Mouse (Mus musculus) 3134 (cell line): Measurements from ENCODE around the gene Ackr4.

Experiments used
- DNase-seq: peaks from one replicate; pipeline ENCODE4 v3.0.0-alpha.2; 2011; ENCODE audit warnings: low spot score; ENCODE audit not compliant: insufficient read length; ENCODE audit errors: extremely low read depth

Gene Ackr4

DNA sequence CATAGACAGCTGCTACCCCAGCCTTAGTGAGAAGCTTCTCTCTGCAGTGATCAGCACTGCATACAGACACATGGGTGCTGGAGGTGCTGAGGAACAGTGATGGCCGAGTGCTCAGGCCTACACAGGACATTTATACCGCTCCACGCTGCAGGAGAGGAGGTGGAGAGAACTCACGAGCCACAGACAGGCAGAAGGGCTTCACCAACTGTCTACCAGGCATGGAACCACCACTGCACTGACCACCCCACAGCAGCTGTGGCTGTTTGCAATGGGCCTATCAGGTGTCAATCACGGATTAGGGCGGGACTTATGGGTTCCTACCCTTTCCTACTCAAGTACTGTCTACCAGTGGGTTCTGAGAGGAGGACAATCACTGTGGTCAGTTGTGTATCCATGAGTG, 75.7 kb downstream of the Ackr4 start:
- DNase-seq, result no peak

DNA sequence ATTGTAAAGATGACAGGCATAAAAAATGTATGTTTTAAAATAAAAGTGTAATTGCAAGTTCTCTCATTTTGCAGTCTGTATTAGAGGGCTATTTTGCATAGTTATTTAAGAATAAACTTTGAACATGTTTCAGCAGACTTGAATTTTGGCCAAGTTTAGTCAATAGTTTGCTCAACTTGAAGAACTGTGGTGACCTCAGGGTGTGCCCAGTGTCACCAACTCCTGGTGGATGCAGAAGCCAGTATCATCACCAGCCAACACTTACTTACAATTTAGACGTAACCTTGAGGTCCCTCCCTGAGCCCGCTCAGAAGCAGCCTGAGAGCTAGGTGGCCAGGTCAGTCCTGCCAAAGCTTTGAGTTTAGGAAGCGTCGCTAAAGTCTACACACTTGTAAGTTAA, 83.1 kb downstream of the Ackr4 start:
- DNase-seq, result no peak

DNA sequence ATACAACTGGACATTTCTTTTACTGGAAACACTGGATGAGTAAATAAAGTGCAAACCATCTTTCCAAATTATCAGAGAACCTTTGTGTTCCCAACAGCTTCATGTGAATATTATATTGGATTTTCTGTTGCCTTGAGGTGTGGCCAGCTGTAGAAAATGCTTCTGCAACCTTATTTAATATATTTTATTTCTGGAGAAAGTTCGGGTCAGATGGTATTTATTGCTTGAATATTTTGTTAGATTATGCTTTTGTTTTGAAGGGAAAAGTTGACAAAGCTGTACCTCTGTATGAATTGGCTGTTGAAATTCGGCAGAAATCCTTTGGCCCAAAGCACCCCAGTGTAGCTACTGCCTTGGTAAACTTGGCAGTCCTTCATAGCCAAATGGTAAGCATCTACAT, 86.4 kb downstream of the Ackr4 start, which contains the start of gene Gm28305:
Gene Gm28305 (plus strand): TSS at position 301 of the 400 bp plus-strand sequence.
- DNase-seq, result no peak

DNA sequence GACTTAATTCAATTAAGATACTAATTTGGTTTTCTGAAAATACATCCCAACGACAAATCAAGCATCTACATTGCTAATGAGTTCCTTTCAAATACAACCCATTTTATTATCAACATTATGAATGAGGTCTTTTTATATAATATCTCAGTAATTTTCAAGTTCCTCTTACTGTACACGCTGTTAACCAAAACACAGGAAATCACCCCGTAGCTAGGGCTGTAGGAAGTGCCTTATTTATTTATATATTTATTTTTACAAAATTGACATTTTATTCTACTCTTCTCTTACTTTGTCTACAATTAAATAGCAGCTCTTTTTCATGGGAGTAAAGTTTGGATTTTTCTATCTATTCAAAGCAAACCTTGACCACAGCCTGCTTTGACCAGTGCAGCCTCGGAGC, 87.0 kb downstream of the Ackr4 start:
- no peak for DNase-seq

DNA sequence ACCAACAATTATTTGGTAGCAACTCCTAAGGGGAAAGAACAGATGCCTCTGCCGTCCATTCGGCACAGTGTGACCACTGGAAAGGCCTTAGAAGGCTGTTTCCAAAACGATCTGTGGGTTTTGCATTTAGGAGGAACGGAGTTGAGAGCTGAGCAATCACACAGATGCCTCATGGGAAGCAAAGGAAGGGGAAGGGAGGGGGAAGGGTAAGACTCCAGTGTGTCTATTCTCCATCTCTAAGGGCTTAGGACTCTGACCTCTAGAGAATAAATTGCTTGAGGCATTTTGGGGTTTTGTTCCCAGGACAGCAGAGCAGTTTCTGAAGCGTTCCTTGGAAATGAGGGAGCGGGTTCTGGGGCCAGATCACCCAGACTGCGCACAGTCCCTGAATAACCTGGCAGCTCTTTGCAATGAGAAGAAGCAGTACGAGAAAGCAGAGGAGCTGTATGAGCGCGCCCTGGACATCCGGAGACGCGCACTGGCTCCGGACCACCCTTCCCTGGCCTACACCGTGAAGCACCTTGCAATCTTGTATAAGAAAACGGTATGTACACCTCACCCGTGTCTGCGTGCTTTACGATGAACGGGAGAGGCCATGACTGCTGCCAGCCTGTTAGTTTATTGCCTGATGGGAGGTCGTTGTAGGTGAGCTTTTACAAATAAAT, 87.6 kb downstream of the Ackr4 start:
- DNase-seq, result no peak

DNA sequence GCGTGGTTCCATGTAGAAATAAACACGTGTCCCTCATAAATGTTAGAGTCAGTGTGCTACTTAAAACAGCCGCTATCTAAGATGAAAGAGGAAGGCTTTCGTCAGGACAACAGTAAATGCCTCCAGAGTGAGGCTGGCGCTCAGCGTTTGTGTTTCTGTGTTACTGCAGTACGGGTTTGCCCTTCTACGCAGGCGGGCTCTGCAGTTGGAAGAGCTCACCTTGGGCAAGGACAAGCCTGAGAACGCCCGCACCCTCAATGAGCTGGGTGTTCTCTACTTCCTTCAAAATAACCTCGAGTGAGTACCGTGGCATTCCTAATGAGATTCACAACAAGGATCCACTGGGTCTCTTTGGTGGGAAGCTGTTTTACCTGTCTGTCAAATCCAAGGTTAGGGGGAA, 88.5 kb downstream of the Ackr4 start:
- no peak for DNase-seq

DNA sequence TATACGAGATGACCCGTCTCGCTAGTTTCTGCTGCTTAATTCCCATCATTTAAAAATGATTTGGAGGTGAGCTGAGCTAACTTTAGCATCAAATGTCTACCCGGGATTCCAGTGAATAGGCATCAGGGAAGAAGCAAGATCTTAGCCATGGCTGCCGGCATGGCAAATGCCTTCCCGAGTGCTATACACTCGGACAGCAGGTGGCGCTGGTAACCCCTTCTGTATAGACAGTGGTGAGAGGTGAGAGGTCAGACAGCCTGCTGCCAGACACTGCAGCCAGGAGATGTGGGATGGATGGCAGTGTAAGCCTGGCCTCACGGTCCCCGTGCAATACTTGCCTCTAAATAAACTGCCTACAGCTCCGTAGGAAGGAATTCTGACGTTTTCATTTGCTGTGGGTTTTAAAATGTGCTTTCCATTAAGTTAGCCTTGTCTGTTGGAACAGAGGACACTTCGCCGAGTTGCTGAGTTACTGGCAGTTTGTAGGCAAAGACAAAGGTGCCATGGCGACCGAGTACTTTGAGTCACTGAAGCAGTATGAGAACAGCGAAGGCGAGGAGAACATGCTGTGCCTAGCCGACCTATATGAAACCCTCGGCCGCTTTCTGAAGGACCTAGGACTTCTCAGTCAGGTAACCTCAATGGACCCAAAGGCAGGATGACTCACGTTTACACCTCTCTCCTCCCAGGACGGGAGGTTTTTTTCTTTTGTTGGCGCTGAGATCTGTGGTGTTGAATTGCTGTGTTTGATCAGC, 91.3 kb downstream of the Ackr4 start:
- DNase-seq, result peak; percentile 19

DNA sequence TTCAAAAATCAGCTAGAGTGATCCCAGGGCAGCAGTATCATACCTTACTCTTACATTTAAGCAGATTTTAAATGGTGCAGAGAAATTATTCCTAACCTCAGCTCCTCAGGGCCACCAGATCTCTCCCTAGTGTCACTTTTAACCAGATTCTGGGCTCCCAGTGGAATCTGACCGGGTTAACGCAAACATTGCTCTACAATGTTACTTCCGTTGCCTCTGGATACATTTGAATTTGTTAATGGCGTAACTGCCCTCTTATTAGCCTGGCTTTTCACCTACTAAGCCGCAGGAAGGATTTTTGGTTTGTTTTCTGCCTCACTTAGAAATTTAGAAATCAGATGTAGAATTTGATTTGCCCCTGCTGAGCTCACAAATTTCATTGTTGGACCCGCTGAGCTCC, 92.0 kb downstream of the Ackr4 start:
- DNase-seq, result no peak

DNA sequence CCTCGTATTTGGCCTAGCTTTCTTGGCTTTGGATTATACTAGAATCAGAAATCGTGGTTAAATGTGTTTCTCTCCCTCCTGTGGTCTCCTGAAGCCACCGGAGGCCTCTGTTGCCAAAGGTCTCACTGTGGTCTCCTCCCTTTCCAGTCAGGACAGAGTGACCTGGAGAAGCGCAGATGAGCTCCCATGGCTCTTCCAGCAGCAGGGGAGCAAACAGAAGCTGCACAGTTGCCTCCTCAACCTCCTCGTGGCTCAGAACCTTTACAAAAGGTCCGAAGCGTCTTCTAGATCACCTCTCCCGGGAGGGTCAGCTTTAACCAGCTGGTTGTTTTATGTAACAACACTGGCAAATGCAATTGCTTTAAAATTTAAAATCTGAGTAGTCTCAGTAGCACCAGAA, 92.5 kb downstream of the Ackr4 start:
- no peak for DNase-seq
